Mouse (Mus musculus) limb, embryonic 10.5 days (tissue): ENCODE data around the gene Erc2. TPM values are rescaled to one million over a fixed set of nuclear protein-coding genes. Genes with fewer than 3 reads are reported as not detected.
A peak's percentile ranks its signal among the peaks of the same experiment; 100 is the strongest.

Experiments
- DNase-seq: peaks from one replicate; pipeline ENCODE4 v3.0.0-alpha.2; 2017; ENCODE audit warnings: low spot score
- H3K27ac ChIP-seq: fragments of 300-500 bp; sonication (generic); 2 replicates; pipeline ENCODE4 v1.5.1; 2016; ENCODE audit warnings: mild to moderate bottlenecking
- H3K27me3 ChIP-seq: fragments of 300-500 bp; sonication (generic); 2 replicates; pipeline ENCODE4 v1.6.1; 2016; ENCODE audit warnings: low read depth, mild to moderate bottlenecking; ENCODE audit not compliant: poor library complexity, severe bottlenecking
- H3K36me3 ChIP-seq: fragments of 300-500 bp; sonication (generic); 2 replicates; pipeline ENCODE4 v1.6.1; 2016; ENCODE audit warnings: mild to moderate bottlenecking, moderate library complexity
- H3K4me1 ChIP-seq: fragments of 300-500 bp; sonication (generic); 2 replicates; pipeline ENCODE4 v1.6.1; 2016
- H3K4me3 ChIP-seq: fragments of 300-500 bp; sonication (generic); 2 replicates; pipeline ENCODE4 v1.5.1; 2016; ENCODE audit warnings: mild to moderate bottlenecking, moderate library complexity
- H3K9me3 ChIP-seq: fragments of 300-500 bp; sonication (generic); replicated peaks from 2 replicates; pipeline ENCODE4 v1.6.1; 2016; ENCODE audit warnings: mild to moderate bottlenecking
- WGBS: fragments of 180-500 bp; shearing (Covaris S2); methylation state at CpG from one replicate; pipeline ENCODE4 v1.1.7; 2016; 5-methylcytosine and 5-hydroxymethylcytosine counted together
- polyA plus RNA-seq: library from polyadenylated mRNA; unstranded; fragments of >200 nt; fragmentation: Nextera tagmentation; extraction: Ambion mirVana; gene quantifications from 2 replicates; pipeline ENCODE4 v1.2.1, GENCODE M21; 2016

The Erc2 gene
- polyA plus RNA-seq, 1 experiment from 2014 or later = 4.8 TPM

DNA sequence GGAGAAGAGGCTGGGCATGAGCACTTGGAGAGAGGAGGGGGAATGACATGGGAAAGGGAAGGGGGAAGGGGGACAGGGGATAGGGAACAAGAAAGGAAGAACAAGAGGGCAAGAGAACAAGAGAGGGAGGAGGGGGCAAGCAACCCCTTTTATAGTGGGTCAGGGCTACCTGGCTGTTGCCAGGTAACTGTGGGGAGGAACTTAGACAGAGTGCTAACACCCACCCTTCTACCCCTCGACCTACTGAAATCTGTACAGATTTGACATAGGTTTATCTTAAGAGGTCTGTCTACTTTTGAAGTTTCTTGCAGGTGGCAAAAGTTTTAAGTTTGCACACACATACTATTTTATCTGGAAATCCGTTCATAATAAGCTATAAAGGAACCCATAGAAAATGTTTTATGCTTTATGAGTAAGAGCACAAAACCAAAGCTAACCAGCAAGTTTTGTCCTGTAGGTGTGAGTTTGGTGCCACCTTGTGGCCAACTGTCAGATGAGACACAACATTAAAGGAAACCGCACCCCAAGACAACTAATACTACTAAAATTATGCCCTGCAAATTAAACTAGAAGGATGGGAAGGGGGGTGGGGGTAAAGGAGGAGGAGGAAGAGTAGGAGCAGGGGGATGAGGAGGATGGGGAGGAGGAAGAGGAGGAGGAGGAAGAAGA is 119.2 kb downstream of the Erc2 start:
- Histone ChIP-seq H3K4me3 (no peak overlapping the region), H3K36me3 (no peaks in the 10 kb centered on the region), H3K4me1 (no peaks in the 10 kb centered on the region), H3K27me3 (no peaks in the 10 kb centered on the region), H3K27ac (no peak overlapping the region), H3K9me3 (no peaks in the 10 kb centered on the region)
- 31% methylated on average over 3 of the region's 3 CpGs for WGBS
- peak; percentile 78 for DNase-seq

- H3K4me1 ChIP-seq = no peaks in the 10 kb centered on the region
- WGBS = 79% methylated on average over 1 of the region's 1 CpGs
- H3K4me3 ChIP-seq = no peak overlapping the region
- no peaks in the 10 kb centered on the region for H3K36me3 ChIP-seq
- no peak overlapping the region for H3K27ac ChIP-seq
- no peaks in the 10 kb centered on the region for H3K27me3 ChIP-seq
- DNase-seq = no peak
- H3K9me3 ChIP-seq = no peaks in the 10 kb centered on the region
These were observed 132.1 kb downstream of the Erc2 start for GRCm38 (mm10) chr14:27754340-27754739.

- H3K9me3 ChIP-seq = no peaks in the 10 kb centered on the region
- 88% methylated on average over 5 of the region's 5 CpGs for WGBS
- no peak overlapping the region for H3K4me3 ChIP-seq
- H3K27ac ChIP-seq = no peak overlapping the region
- no peak for DNase-seq
- no peaks in the 10 kb centered on the region for H3K4me1 ChIP-seq
- H3K27me3 ChIP-seq = no peaks in the 10 kb centered on the region
- no peaks in the 10 kb centered on the region for H3K36me3 ChIP-seq
These were observed 134.7 kb downstream of the Erc2 start for GRCm38 (mm10) chr14:27756901-27757300.

GRCm38 (mm10) chr14:27758230-27758629 is 136.0 kb downstream of the Erc2 start:
- Histone ChIP-seq H3K27me3 (no peaks in the 10 kb centered on the region), H3K27ac (no peak overlapping the region), H3K4me1 (no peaks in the 10 kb centered on the region), H3K9me3 (no peaks in the 10 kb centered on the region), H3K36me3 (no peaks in the 10 kb centered on the region), H3K4me3 (no peak overlapping the region)
- no peak for DNase-seq
- 83% methylated on average over 1 of the region's 1 CpGs for WGBS

GRCm38 (mm10) chr14:27759069-27759628 is 136.9 kb downstream of the Erc2 start:
- Histone ChIP-seq H3K27ac (no peak overlapping the region), H3K4me3 (no peak overlapping the region), H3K9me3 (no peaks in the 10 kb centered on the region), H3K36me3 (no peaks in the 10 kb centered on the region), H3K27me3 (no peaks in the 10 kb centered on the region), H3K4me1 (no peaks in the 10 kb centered on the region)
- DNase-seq = no peak
- 96% methylated on average over 6 of the region's 6 CpGs for WGBS

DNA sequence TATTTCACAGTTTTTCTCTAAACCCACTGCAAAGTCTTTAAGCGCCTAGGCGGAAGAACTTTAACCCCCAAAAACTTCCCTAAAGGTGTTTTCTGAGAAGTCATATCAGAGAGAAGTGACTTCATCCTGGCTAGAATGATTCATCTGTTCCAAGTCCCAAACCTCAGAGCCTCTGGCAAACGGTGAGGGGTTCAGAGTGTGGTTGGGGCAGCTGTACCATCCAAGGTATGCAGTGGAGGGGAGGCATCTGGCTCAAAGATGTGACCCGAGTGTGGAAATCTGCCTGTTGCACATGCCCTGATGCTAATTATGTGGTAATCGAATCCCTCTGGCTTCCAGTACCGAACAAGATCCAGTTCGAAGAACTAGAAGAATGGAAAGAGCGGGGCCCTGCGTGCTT is 137.8 kb downstream of the Erc2 start:
- Histone ChIP-seq H3K27ac (no peak overlapping the region), H3K9me3 (no peaks in the 10 kb centered on the region), H3K27me3 (no peaks in the 10 kb centered on the region), H3K4me1 (no peaks in the 10 kb centered on the region), H3K36me3 (no peaks in the 10 kb centered on the region), H3K4me3 (no peak overlapping the region)
- 77% methylated on average over 9 of the region's 9 CpGs for WGBS
- DNase-seq = no peak

DNA sequence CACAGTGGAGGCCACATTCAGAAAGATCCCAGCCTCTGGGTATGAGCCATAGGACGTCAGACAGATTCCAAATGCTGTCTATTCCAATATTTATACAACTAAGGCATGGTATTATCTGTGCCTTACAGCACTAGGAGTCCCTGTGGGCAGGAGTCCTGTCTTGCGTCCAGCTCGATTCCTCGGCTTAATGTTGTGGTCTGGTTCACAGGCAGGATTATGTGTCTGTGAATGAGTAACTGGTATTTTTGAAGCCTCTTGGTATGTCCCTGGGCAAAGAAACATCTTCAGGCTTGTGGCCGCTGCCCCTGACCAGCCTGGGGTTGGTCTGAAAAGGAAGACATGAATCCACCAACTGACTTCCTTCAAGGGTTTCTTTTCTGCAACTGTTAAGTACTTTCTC is 153.1 kb downstream of the Erc2 start:
- 84% methylated on average over 5 of the region's 5 CpGs for WGBS

GRCm38 (mm10) chr14:27778503-27778902 is 156.3 kb downstream of the Erc2 start:
- DNase-seq = no peak
- no peaks in the 10 kb centered on the region for H3K27me3 ChIP-seq
- no peaks in the 10 kb centered on the region for H3K4me1 ChIP-seq
- no peaks in the 10 kb centered on the region for H3K9me3 ChIP-seq
- 87% methylated on average over 8 of the region's 8 CpGs for WGBS
- no peak overlapping the region for H3K27ac ChIP-seq
- H3K4me3 ChIP-seq = no peak overlapping the region
- H3K36me3 ChIP-seq = no peaks in the 10 kb centered on the region

More for the DNA sequence above, 153.1 kb downstream of the Erc2 start:
- no peaks in the 10 kb centered on the region for H3K9me3 ChIP-seq
- H3K4me1 ChIP-seq = no peaks in the 10 kb centered on the region
- no peak overlapping the region for H3K27ac ChIP-seq
- H3K4me3 ChIP-seq = no peak overlapping the region
- no peaks in the 10 kb centered on the region for H3K27me3 ChIP-seq
- H3K36me3 ChIP-seq = no peaks in the 10 kb centered on the region
- DNase-seq = no peak

DNA sequence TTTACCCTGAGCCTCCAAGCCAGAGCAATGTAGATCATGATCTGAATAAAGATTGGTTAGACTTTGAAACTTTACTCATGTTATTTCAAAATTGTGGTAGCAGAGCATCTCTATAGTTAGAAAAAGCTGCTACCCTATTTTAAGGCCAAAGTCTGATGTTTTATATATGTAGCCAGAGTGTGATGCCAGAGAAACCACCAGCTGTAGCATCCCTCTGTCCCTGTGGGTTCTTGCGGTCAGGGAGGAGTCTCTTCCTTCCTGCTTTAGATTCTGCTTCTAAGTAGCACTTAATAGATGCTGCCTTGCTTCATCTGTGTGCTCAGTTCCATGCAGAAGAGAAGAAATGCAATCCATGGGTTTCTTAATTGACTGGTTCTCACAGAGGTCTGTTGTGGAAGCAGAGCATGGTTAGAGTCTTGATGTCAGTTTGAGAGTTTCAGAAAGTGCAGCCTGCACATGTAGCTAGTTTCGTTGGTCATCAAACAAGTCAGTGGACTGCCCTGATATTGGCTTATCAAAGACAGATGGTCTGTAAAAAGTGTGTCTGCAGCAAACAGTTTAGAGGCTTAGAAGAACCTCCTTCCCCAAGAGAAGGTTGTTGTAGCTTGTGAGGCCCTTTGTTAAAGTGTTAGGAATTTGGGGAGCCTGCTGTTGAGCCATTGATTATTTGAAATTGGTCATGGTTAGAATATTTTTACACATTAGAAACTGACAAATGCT is 156.9 kb downstream of the Erc2 start:
- no peaks in the 10 kb centered on the region for H3K9me3 ChIP-seq
- no peaks in the 10 kb centered on the region for H3K27me3 ChIP-seq
- DNase-seq = no peak
- H3K36me3 ChIP-seq = no peaks in the 10 kb centered on the region
- WGBS = 70% methylated on average over 2 of the region's 2 CpGs
- no peaks in the 10 kb centered on the region for H3K4me1 ChIP-seq
- no peak overlapping the region for H3K4me3 ChIP-seq
- H3K27ac ChIP-seq = no peak overlapping the region

- Histone ChIP-seq H3K27ac (no peak overlapping the region), H3K4me1 (no peaks in the 10 kb centered on the region), H3K27me3 (no peaks in the 10 kb centered on the region), H3K9me3 (no peaks in the 10 kb centered on the region), H3K4me3 (no peak overlapping the region), H3K36me3 (no peaks in the 10 kb centered on the region)
- DNase-seq = no peak
- WGBS = 76% methylated on average over 1 of the region's 1 CpGs
These were observed 159.0 kb downstream of the Erc2 start for GRCm38 (mm10) chr14:27781221-27781620.

DNA sequence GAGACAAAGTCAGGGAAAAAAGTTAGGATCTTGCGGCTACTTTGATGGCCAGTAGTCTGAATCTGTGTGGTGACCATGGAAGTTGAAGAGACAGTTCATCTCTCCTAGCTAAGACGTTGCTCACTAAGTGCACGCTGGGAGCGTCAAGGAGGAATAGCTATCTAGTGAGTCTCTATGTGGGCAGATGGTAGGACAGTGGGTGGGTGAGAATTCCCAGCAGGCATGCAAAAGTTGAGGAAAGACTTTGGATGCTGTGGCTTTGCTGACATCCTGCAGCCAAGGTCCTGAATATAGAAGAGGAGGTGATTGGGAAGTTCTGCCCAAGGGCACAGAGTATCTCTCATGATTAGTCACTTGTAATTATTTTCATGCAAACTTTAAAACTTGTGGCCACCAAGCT is 162.6 kb downstream of the Erc2 start:
- WGBS = 95% methylated on average over 4 of the region's 4 CpGs
- no peak for DNase-seq
- Histone ChIP-seq H3K4me1 (peaks cover 14% of the 10 kb centered on the region), H3K36me3 (no peaks in the 10 kb centered on the region), H3K27me3 (no peaks in the 10 kb centered on the region), H3K27ac (no peak overlapping the region), H3K9me3 (no peaks in the 10 kb centered on the region), H3K4me3 (no peak overlapping the region)

- Histone ChIP-seq H3K4me1 (peaks cover 15% of the 10 kb centered on the region), H3K27ac (no peak overlapping the region), H3K4me3 (no peak overlapping the region), H3K36me3 (no peaks in the 10 kb centered on the region), H3K9me3 (no peaks in the 10 kb centered on the region), H3K27me3 (no peaks in the 10 kb centered on the region)
- WGBS = 91% methylated on average over 2 of the region's 2 CpGs
- DNase-seq = no peak
These were observed 163.3 kb downstream of the Erc2 start for GRCm38 (mm10) chr14:27785562-27785961.

- 67% methylated on average over 6 of the region's 6 CpGs for WGBS
These were observed 167.1 kb downstream of the Erc2 start for GRCm38 (mm10) chr14:27789066-27789898.

More at GRCm38 (mm10) chr14:27789066-27789898, 167.1 kb downstream of the Erc2 start:
- Histone ChIP-seq H3K4me3 (no peak overlapping the region), H3K27me3 (no peaks in the 10 kb centered on the region), H3K27ac (peak overlapping the region; percentile 36; the same call in 1 of the 2 replicates), H3K9me3 (no peaks in the 10 kb centered on the region), H3K36me3 (no peaks in the 10 kb centered on the region), H3K4me1 (peaks cover 15% of the 10 kb centered on the region)
- DNase-seq = no peak
